Mouse (Mus musculus) embryonic fibroblast, embryonic 13.5 days (primary cell): ENCODE data around the gene Csnk1d. TPM values are rescaled to one million over a fixed set of nuclear protein-coding genes. Genes with fewer than 3 reads are reported as not detected.

ENCODE experiments used
- H3K27ac ChIP-seq: 2 replicates; pipeline ENCODE4 v1.5.1; 2012; ENCODE audit warnings: low read length, control low read depth, inconsistent platforms; ENCODE audit not compliant: insufficient read depth
- H3K4me1 ChIP-seq: 2 replicates; pipeline ENCODE4 v1.6.1; 2011; ENCODE audit warnings: low read length; ENCODE audit not compliant: control insufficient read depth, insufficient read depth
- H3K4me3 ChIP-seq: 2 replicates; pipeline ENCODE4 v1.5.1; 2011; ENCODE audit warnings: mild to moderate bottlenecking, control low read depth, low read length; ENCODE audit not compliant: insufficient read depth
- CTCF ChIP-seq: IDR thresholded peaks from 2 replicates; pipeline ENCODE4 v1.5.1; 2011; ENCODE audit warnings: mild to moderate bottlenecking, control low read depth, low read length, moderate library complexity, borderline replicate concordance; ENCODE audit not compliant: insufficient read depth
- POLR2A ChIP-seq: IDR thresholded peaks from 2 replicates; pipeline ENCODE4 v1.6.1; 2011; ENCODE audit warnings: low read depth, mild to moderate bottlenecking, control low read depth, low read length, moderate library complexity
- polyA plus RNA-seq: library from polyadenylated mRNA; stranded (reverse); fragments of >200 nt; gene quantifications from 2 replicates; pipeline ENCODE4 v1.2.4, GENCODE M21; 2011; ENCODE audit warnings: low read depth; ENCODE audit not compliant: missing spikeins, insufficient read length

The Csnk1d gene
- polyA plus RNA-seq, 1 experiment = 142 TPM

GRCm38 (mm10) chr11:120922528-120922927 lies 68.6 kb downstream of the Csnk1d start:
- no peaks in the 10 kb centered on the region for H3K4me1 ChIP-seq
- H3K27ac ChIP-seq = no peak overlapping the region
- no peak for TF ChIP-seq CTCF
- TF ChIP-seq POLR2A = no peak
- H3K4me3 ChIP-seq = no peak overlapping the region

DNA sequence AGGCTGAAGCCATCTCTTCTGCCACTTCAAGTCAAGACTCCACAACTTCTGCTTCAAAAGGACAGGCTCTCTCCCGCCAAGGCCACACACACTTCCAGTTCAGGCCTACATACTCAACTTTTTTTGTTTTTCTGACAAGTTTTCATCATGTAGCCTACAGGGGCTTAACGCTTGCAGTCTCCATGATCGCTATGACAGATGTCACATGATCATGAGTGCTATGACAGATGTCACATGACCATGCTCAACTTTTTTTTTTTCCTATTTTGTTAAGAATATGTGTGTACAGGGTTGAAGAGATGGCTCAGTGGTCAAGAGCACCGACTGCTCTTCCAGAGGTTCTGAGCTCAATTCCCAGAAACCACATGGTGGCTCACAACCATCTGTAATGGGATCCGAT lies 73.4 kb downstream of the Csnk1d start:
- TF ChIP-seq CTCF (no peak), POLR2A (no peak)
- H3K27ac ChIP-seq = no peak overlapping the region
- H3K4me3 ChIP-seq = no peak overlapping the region
- H3K4me1 ChIP-seq = no peaks in the 10 kb centered on the region

GRCm38 (mm10) chr11:120916477-120916876 lies 74.7 kb downstream of the Csnk1d start:
- no peak for TF ChIP-seq CTCF
- TF ChIP-seq POLR2A = no peak
- Histone ChIP-seq H3K27ac (no peak overlapping the region), H3K4me3 (no peak overlapping the region), H3K4me1 (no peaks in the 10 kb centered on the region)

DNA sequence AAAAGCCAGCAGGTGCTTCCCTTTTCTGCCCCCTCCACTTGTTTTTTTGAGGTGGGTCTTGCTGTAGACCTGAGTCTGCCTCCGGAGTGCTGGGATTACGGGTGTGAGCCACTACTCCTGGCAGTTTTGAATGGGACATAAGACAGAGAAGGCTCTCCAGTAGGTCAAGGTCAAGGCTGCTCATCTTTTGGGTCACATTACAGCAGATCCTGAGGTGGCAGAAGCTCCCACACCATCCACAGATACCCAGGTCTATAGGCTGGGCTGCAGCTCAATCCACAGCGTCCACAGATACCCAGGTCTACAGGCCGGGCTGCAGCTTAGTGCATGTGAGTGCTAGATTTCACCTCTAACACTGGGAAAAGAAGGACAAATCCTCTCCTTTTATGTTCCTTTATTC lies 77.3 kb downstream of the Csnk1d start:
- TF ChIP-seq CTCF = no peak
- Histone ChIP-seq H3K4me3 (no peak overlapping the region), H3K4me1 (no peaks in the 10 kb centered on the region), H3K27ac (no peak overlapping the region)

Other genes with a start within 250 kb of the Csnk1d start
- 1.3 and 15.2 TPM in 2 replicates for gene Hmga1b, start 228.5 kb downstream of the Csnk1d start, polyA plus RNA-seq
- 12.8 and 13.0 TPM in 2 replicates for gene Rfng, start 207.1 kb downstream of the Csnk1d start, polyA plus RNA-seq
- 103 and 112 TPM in 2 replicates for gene Gps1, start 207.1 kb downstream of the Csnk1d start, polyA plus RNA-seq
- gene Dus1l, start 194.9 kb downstream of the Csnk1d start, polyA plus RNA-seq = 23.7 and 24.0 TPM in 2 replicates
- 61.2 and 72.6 TPM in 2 replicates for gene Fasn, start 166.8 kb downstream of the Csnk1d start, polyA plus RNA-seq
- gene Ccdc57, start 58.5 kb downstream of the Csnk1d start, polyA plus RNA-seq = 0.82 and 1.9 TPM in 2 replicates
- 43.8 and 63.2 TPM in 2 replicates for gene Slc16a3, start 42.9 kb downstream of the Csnk1d start, polyA plus RNA-seq
- not detected in 2 replicates for gene Cd7, start 48.1 kb upstream of the Csnk1d start, polyA plus RNA-seq
- not detected in 2 replicates for gene Sectm1b, start 72.2 kb upstream of the Csnk1d start, polyA plus RNA-seq
- not detected in 2 replicates for gene Sectm1a, start 89.9 kb upstream of the Csnk1d start, polyA plus RNA-seq
- not detected in 2 replicates for gene Tex19.2, start 127.3 kb upstream of the Csnk1d start, polyA plus RNA-seq
- not detected in 2 replicates for gene Tex19.1, start 154.8 kb upstream of the Csnk1d start, polyA plus RNA-seq
- not detected in 2 replicates for gene Uts2r, start 168.9 kb upstream of the Csnk1d start, polyA plus RNA-seq
- gene Hexdc, start 213.1 kb upstream of the Csnk1d start, polyA plus RNA-seq = 4.9 and 8.3 TPM in 2 replicates
- 3.6 and 4.5 TPM in 2 replicates for gene Ogfod3, start 213.4 kb upstream of the Csnk1d start, polyA plus RNA-seq
- 30.5 and 33.9 TPM in 2 replicates for gene Cybc1, start 238.0 kb upstream of the Csnk1d start, polyA plus RNA-seq
- 22.4 and 22.5 TPM in 2 replicates for gene Narf, start 245.9 kb upstream of the Csnk1d start, polyA plus RNA-seq